In the genomic region with DNA sequence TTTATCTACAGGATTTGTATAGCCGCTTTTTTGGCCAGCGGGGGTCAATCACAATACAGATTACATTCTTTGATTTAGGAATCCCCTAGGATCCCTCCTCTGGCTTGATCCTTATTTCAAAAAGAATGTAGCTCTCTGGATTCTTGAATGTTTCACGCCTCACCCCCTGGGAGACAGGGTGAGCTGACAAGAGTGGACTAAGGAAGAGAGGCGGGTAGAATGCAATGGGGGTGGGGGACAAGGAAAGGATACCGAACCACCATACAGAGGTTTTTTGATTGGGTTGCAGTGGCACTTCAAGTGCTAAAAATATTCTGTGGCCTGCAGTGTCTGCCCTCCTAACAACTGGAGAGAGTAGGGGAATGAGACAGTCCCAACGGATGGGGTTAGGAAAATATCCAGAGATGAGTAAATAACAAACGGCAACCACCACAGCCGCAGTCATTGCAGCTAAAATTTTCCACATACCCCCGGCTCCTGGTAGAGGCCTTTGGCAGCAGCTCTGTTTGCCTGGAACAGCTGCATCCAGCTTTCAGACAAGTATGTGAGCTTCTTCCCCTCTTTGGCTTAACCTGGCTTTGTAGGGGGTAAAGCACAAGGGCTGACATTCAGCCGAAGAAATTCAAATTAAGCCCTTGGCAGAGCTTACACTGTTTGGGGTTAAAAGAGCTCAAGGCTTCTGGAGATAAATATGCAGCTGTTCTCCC, we compare ENCODE assay signal across 11 mouse cellular contexts. TPM values are rescaled to one million over a fixed set of nuclear protein-coding genes. Genes with fewer than 3 reads are reported as not detected.
DNase-seq lines count a peak whose midpoint lies in the region; ATAC-seq lines count a peak whose summit lies in the region.
"Had no signal": no experiment of that assay in that cellular context is flagged by ENCODE, and none has a peak within 500 bp of the region (broad histone marks: within the 10 kb centered on the region; RNA-seq: fewer than 3 reads in every experiment).

No protein-coding gene starts in this region.

- peak overlapping the region; percentile 3; the same call in 1 of the 2 replicates for H3K4me2 ChIP-seq in embryonic facial prominence, embryonic 14.5 days (ENCODE audit: low read depth, low read length)
- no peak overlapping the region for H3K4me2 ChIP-seq in lung, embryonic 15.5 days

- intact Hi-C loops in heart, postnatal 25 days (cut with DNase I), result no loop called here
- intact Hi-C loops in heart, postnatal 10 days (cut with DNase I), result no loop called here

- no peak overlapping the region for H3K4me3 ChIP-seq in embryonic facial prominence, embryonic 14.5 days (ENCODE audit: low read depth, low read length)
- H3K4me3 ChIP-seq in lung, embryonic 15.5 days, result no peak overlapping the region
- no peak overlapping the region for H3K4me3 ChIP-seq in forebrain, embryonic 10.5 days

- 0 out of 2 replicates have a peak, but pooled peaks cover 9% of the 10 kb centered on the region for H3K27me3 ChIP-seq in embryonic facial prominence, embryonic 14.5 days (replicated peaks; ENCODE audit: control insufficient read depth, insufficient read depth, low read length)
- no peaks in the 10 kb centered on the region for H3K27me3 ChIP-seq in lung, embryonic 15.5 days
- peaks cover 70% of the 10 kb centered on the region for H3K27me3 ChIP-seq in forebrain, embryonic 10.5 days (ENCODE audit: poor library complexity, severe bottlenecking)

- peak; percentile 86 for ATAC-seq in embryonic facial prominence, embryonic 14.5 days (ENCODE audit: low read depth)
- peak; percentile 69; the same call in 1 of the 2 replicates for ATAC-seq in lung, embryonic 15.5 days (ENCODE audit: borderline replicate concordance, extremely low read depth, low FRiP score, low TSS enrichment)
- ATAC-seq in cerebellum, adult (ENCODE audit: insufficient number of reproducible peaks, low FRiP score, low TSS enrichment), result no peak
- ATAC-seq: activated CD4-positive, CD25-positive, alpha-beta regulatory T cell, adult 4 months had no signal

- no peaks in the 10 kb centered on the region for H3K36me3 ChIP-seq in embryonic facial prominence, embryonic 14.5 days (ENCODE audit: control insufficient read depth, insufficient read depth, low read length)
- H3K36me3 ChIP-seq in lung, embryonic 15.5 days, result no peaks in the 10 kb centered on the region
- H3K36me3 ChIP-seq in forebrain, embryonic 10.5 days (replicated peaks), result no peaks in the 10 kb centered on the region

- H3K27ac ChIP-seq in embryonic facial prominence, embryonic 14.5 days (replicated peaks; ENCODE audit: low read depth, low read length), result peak overlapping the region; percentile 68
- H3K27ac ChIP-seq in lung, embryonic 15.5 days, result peak overlapping the region; percentile 75
- no peak overlapping the region for H3K27ac ChIP-seq in forebrain, embryonic 10.5 days

- 36% methylated on average over 10 of the region's 10 CpGs for WGBS in embryonic facial prominence, embryonic 14.5 days
- WGBS in lung, embryonic 15.5 days, result 44% methylated on average over 10 of the region's 10 CpGs
- whole genome bisulfite sequencing in forebrain, embryonic 10.5 days, result 35% methylated on average over 10 of the region's 10 CpGs

- H3K9me3 ChIP-seq in embryonic facial prominence, embryonic 14.5 days (ENCODE audit: control insufficient read depth, low read length), result no peaks in the 10 kb centered on the region
- no peaks in the 10 kb centered on the region for H3K9me3 ChIP-seq in lung, embryonic 15.5 days
- H3K9me3 ChIP-seq in forebrain, embryonic 10.5 days, result no peaks in the 10 kb centered on the region

- H3K4me1 ChIP-seq in embryonic facial prominence, embryonic 14.5 days (ENCODE audit: control insufficient read depth, insufficient read depth, low read length), result peaks cover 11% of the 10 kb centered on the region; the same call in 1 of the 2 replicates
- H3K4me1 ChIP-seq in lung, embryonic 15.5 days, result no peaks in the 10 kb centered on the region
- peaks cover 8% of the 10 kb centered on the region; the same call in 1 of the 2 replicates for H3K4me1 ChIP-seq in forebrain, embryonic 10.5 days

- DNase-seq in heart, adult 11 months, result peak; percentile 97
- no peak for DNase-seq in heart, postnatal 25 days (ENCODE audit: low spot score)
- DNase-seq in embryonic facial prominence, embryonic 14.5 days (ENCODE audit: low spot score), result peak; percentile 89
- peak; percentile 25 to 40 for DNase-seq in heart, postnatal 10 days
- no peak for DNase-seq in retina, embryonic 14.5 days (ENCODE audit: low spot score)
- no peak for DNase-seq in forebrain, embryonic 10.5 days (ENCODE audit: extremely low spot score, low spot score)
- DNase-seq: cerebellum, adult 9-11 months; thymus, adult 2 months had no signal

- no peak overlapping the region for H3K9ac ChIP-seq in embryonic facial prominence, embryonic 14.5 days (ENCODE audit: low read depth, low read length)
- no peak overlapping the region for H3K9ac ChIP-seq in lung, embryonic 15.5 days

RNA-seq across cellular contexts. Expression of gene Srpx2, which starts 3.3 kb away (rescaled TPM):
- total RNA-seq in heart, postnatal 25 days (2021), result 1 to 10 TPM; 4.3 to 4.7 TPM
- 10.8 and 13.5 TPM in 2 replicates for polyA plus RNA-seq in embryonic facial prominence, embryonic 14.5 days (2014; fragmentation: Nextera tagmentation; extraction: Ambion mirVana)
- total RNA-seq in heart, postnatal 10 days (2021), result 1 to 10 TPM; 7.5 to 8.4 TPM
- 10.5 and 10.9 TPM in 2 replicates for polyA plus RNA-seq in lung, embryonic 15.5 days (2015; fragmentation: Nextera tagmentation; extraction: Ambion mirVana)
- polyA plus RNA-seq in forebrain, embryonic 10.5 days (2016; fragmentation: Nextera tagmentation; extraction: Ambion mirVana), result 0.33 and 0.35 TPM in 2 replicates
- polyA plus RNA-seq: activated CD4-positive, CD25-positive, alpha-beta regulatory T cell, adult 4 months had no signal

RNA-seq across cellular contexts. Expression of gene Tspan6, which starts 13.3 kb away (rescaled TPM):
- 10 to 100 TPM in 1 of 2 experiments, 1 to 10 TPM in 1; 9.7 to 11.9 TPM for total RNA-seq in heart, postnatal 25 days (2021)
- 170 and 181 TPM in 2 replicates for polyA plus RNA-seq in embryonic facial prominence, embryonic 14.5 days (2014; fragmentation: Nextera tagmentation; extraction: Ambion mirVana)
- 10 to 100 TPM; 30.4 to 35.6 TPM for total RNA-seq in heart, postnatal 10 days (2021)
- polyA plus RNA-seq in lung, embryonic 15.5 days (2015; fragmentation: Nextera tagmentation; extraction: Ambion mirVana), result 154 and 161 TPM in 2 replicates
- 219 and 227 TPM in 2 replicates for polyA plus RNA-seq in forebrain, embryonic 10.5 days (2016; fragmentation: Nextera tagmentation; extraction: Ambion mirVana)

Comparison
In these comparisons a context has a peak if more than half of its experiments do, and no peak if none do; other contexts are left out.
1. DNase-seq: peak in heart, adult 11 months (single experiment), embryonic facial prominence, embryonic 14.5 days (single experiment) and heart, postnatal 10 days (2 of 2); none in heart, postnatal 25 days (single experiment), retina, embryonic 14.5 days (single experiment) and forebrain, embryonic 10.5 days (single experiment).